In genomic region chr4:133281951-133282481, GRCm38 (mm10) we compare ENCODE assay signal across 9 mouse cellular contexts. TPM values are rescaled to one million over a fixed set of nuclear protein-coding genes. Genes with fewer than 3 reads are reported as not detected.
A peak's percentile ranks its signal among the peaks of the same experiment; 100 is the strongest.
DNase-seq lines count a peak whose midpoint lies in the region; ATAC-seq and TF ChIP-seq lines count a peak whose summit lies in the region.
"Had no signal": no experiment of that assay in that cellular context is flagged by ENCODE, and none has a peak within 500 bp of the region (broad histone marks: within the 10 kb centered on the region; RNA-seq: fewer than 3 reads in every experiment).

No protein-coding gene starts in this region.

- H3K27me3 ChIP-seq in liver, embryonic 11.5 days (replicated peaks; ENCODE audit: control insufficient read depth, insufficient read depth, low read length) = no peaks in the 10 kb centered on the region
- no peaks in the 10 kb centered on the region for H3K27me3 ChIP-seq in intestine, embryonic 14.5 days (replicated peaks; ENCODE audit: control insufficient read depth, insufficient read depth, low read length)

- H3K4me3 ChIP-seq in liver, embryonic 11.5 days (ENCODE audit: low read depth, low read length) = no peak overlapping the region
- H3K4me3 ChIP-seq in intestine, embryonic 14.5 days (ENCODE audit: low read depth, low read length) = no peak overlapping the region
- no peak overlapping the region for H3K4me3 ChIP-seq in olfactory bulb, adult 2 months (ENCODE audit: insufficient read depth, low read depth, low read length)

- H3K9me3 ChIP-seq in liver, embryonic 11.5 days (ENCODE audit: control insufficient read depth, low read length) = no peaks in the 10 kb centered on the region
- no peaks in the 10 kb centered on the region for H3K9me3 ChIP-seq in intestine, embryonic 14.5 days (ENCODE audit: control insufficient read depth, low read length)

- TF ChIP-seq POLR2A in olfactory bulb, adult 2 months (IDR thresholded peaks at IDR 0.05; ENCODE audit: insufficient read depth, low read depth, low read length) = no peak

- peak; percentile 43 for DNase-seq in adrenal gland, postnatal 10 days
- DNase-seq in adrenal gland, postnatal 36 days = no peak
- DNase-seq in liver, embryonic 11.5 days (ENCODE audit: low spot score) = no peak
- no peak for DNase-seq in liver
- DNase-seq in intestine, embryonic 14.5 days (ENCODE audit: low spot score) = peak; percentile 58
- no peak for DNase-seq in right cerebral cortex, postnatal 36 days (ENCODE audit: low spot score in 2 of 2)
- DNase-seq: kidney, postnatal 10 days had no signal

- WGBS in liver, embryonic 11.5 days = 24% methylated on average over 5 of the region's 5 CpGs
- WGBS in intestine, embryonic 14.5 days = 20% methylated on average over 5 of the region's 5 CpGs
- WGBS in olfactory bulb, adult 2 months = 34% methylated on average over 5 of the region's 5 CpGs

- H3K27ac ChIP-seq in liver, embryonic 11.5 days (ENCODE audit: low read depth, low read length) = peak overlapping the region; percentile 69; the same call in 1 of the 2 replicates
- H3K27ac ChIP-seq in intestine, embryonic 14.5 days (ENCODE audit: low read depth) = peak overlapping the region; percentile 82
- peak overlapping the region; percentile 38; the same call in 1 of the 2 replicates for H3K27ac ChIP-seq in olfactory bulb, adult 2 months (ENCODE audit: insufficient read depth, low read depth, low read length)

- no peak for TF ChIP-seq CTCF in olfactory bulb, adult 2 months (IDR thresholded peaks at IDR 0.05; ENCODE audit: insufficient read depth, low read depth, low read length)

- H3K36me3 ChIP-seq in liver, embryonic 11.5 days (ENCODE audit: control insufficient read depth, insufficient read depth, low read length) = no peaks in the 10 kb centered on the region
- H3K36me3 ChIP-seq in intestine, embryonic 14.5 days (ENCODE audit: control insufficient read depth, insufficient read depth, low read length) = no peaks in the 10 kb centered on the region

- H3K4me2 ChIP-seq in liver, embryonic 11.5 days = peak overlapping the region; percentile 4; the same call in 1 of the 2 replicates
- H3K4me2 ChIP-seq in intestine, embryonic 14.5 days (ENCODE audit: low read length) = 0 out of 2 replicates have a peak overlapping the region, but pooled peaks have one; percentile 2

- no peak overlapping the region for H3K9ac ChIP-seq in liver, embryonic 11.5 days (ENCODE audit: low read depth, low read length)
- H3K9ac ChIP-seq in intestine, embryonic 14.5 days (ENCODE audit: low read length) = no peak overlapping the region; the same call in 1 of the 2 replicates

- H3K4me1 ChIP-seq in liver, embryonic 11.5 days (replicated peaks; ENCODE audit: control insufficient read depth, insufficient read depth, low read length) = peaks cover 40% of the 10 kb centered on the region
- H3K4me1 ChIP-seq in intestine, embryonic 14.5 days (replicated peaks; ENCODE audit: control insufficient read depth, insufficient read depth, low read length) = peaks cover 22% of the 10 kb centered on the region
- H3K4me1 ChIP-seq in olfactory bulb, adult 2 months (ENCODE audit: control insufficient read depth, insufficient read depth, low read length) = peaks cover 7% of the 10 kb centered on the region

- ATAC-seq in liver, embryonic 11.5 days (replicated peaks; ENCODE audit: low FRiP score) = no peak
- ATAC-seq in intestine, embryonic 14.5 days (replicated peaks; ENCODE audit: low FRiP score, low TSS enrichment, low read depth) = no peak
- no peak for ATAC-seq in monocyte, adult 5-6 weeks (replicated peaks; ENCODE audit: insufficient number of reproducible peaks, low FRiP score, low TSS enrichment, poor library complexity, severe bottlenecking)

RNA-seq across cellular contexts. Expression of gene Tmem222, which starts 4.4 kb away (rescaled TPM):
- 10 to 100 TPM; 49.5 to 54.8 TPM for total RNA-seq in adrenal gland, postnatal 10 days (2021)
- total RNA-seq in adrenal gland, postnatal 36 days (2021) = 10 to 100 TPM; 64.0 to 74.4 TPM
- polyA plus RNA-seq in liver, embryonic 11.5 days (2014; fragmentation: Nextera tagmentation; extraction: Ambion mirVana) = 73.5 and 74.2 TPM in 2 replicates
- polyA plus RNA-seq in intestine, embryonic 14.5 days (2014; fragmentation: Nextera tagmentation; extraction: Ambion mirVana) = 84.6 and 89.7 TPM in 2 replicates
- not detected in 2 replicates for polyA plus RNA-seq in olfactory bulb, adult 2 months (2012; ENCODE audit: insufficient read depth, insufficient read length, low replicate concordance, missing spikeins)
- 13.8 to 25.7 TPM (median 19.1 TPM) in 3 replicates for total RNA-seq in monocyte, adult 5-6 weeks (2017)

RNA-seq across cellular contexts. Expression of gene Sytl1, which starts 19.1 kb away (rescaled TPM):
- 1 to 10 TPM; 5.2 to 6.3 TPM for total RNA-seq in adrenal gland, postnatal 10 days (2021)
- total RNA-seq in adrenal gland, postnatal 36 days (2021) = 1 to 10 TPM; 1.4 to 1.5 TPM
- polyA plus RNA-seq in liver, embryonic 11.5 days (2014; fragmentation: Nextera tagmentation; extraction: Ambion mirVana) = 0.39 and 0.52 TPM in 2 replicates
- polyA plus RNA-seq in intestine, embryonic 14.5 days (2014; fragmentation: Nextera tagmentation; extraction: Ambion mirVana) = 1.5 and 2.2 TPM in 2 replicates
- polyA plus RNA-seq in olfactory bulb, adult 2 months (2012; ENCODE audit: insufficient read depth, insufficient read length, low replicate concordance, missing spikeins) = not detected in 2 replicates
- total RNA-seq in monocyte, adult 5-6 weeks (2017) = 1.4 to 7.1 TPM (median 4.4 TPM) in 3 replicates

RNA-seq across cellular contexts. Expression of gene Map3k6, which starts 41.4 kb away (rescaled TPM):
- total RNA-seq in adrenal gland, postnatal 10 days (2021) = 10 to 100 TPM; 17.2 to 36.7 TPM
- 10 to 100 TPM; 15.9 to 38.8 TPM for total RNA-seq in adrenal gland, postnatal 36 days (2021)
- polyA plus RNA-seq in liver, embryonic 11.5 days (2014; fragmentation: Nextera tagmentation; extraction: Ambion mirVana) = 2.2 and 3.5 TPM in 2 replicates
- 2.8 and 3.2 TPM in 2 replicates for polyA plus RNA-seq in intestine, embryonic 14.5 days (2014; fragmentation: Nextera tagmentation; extraction: Ambion mirVana)
- not detected in 2 replicates for polyA plus RNA-seq in olfactory bulb, adult 2 months (2012; ENCODE audit: insufficient read depth, insufficient read length, low replicate concordance, missing spikeins)
- 0.87 to 12.3 TPM (median 3.8 TPM) in 3 replicates for total RNA-seq in monocyte, adult 5-6 weeks (2017)

Comparison
In these comparisons a context has a peak if more than half of its experiments do, and no peak if none do; other contexts are left out.
1. DNase-seq: peak in adrenal gland, postnatal 10 days (single experiment) and intestine, embryonic 14.5 days (single experiment); none in adrenal gland, postnatal 36 days (0 of 2), liver, embryonic 11.5 days (single experiment), liver (single experiment) and right cerebral cortex, postnatal 36 days (0 of 2).
2. Peak in every context shown above with its lines, with median percentiles within 50 percentile points of each other: H3K27ac ChIP-seq.